Mouse (Mus musculus): ENCODE results near the gene Cyp19a1. TPM values are rescaled to one million over a fixed set of nuclear protein-coding genes. Genes with fewer than 3 reads are reported as not detected.

Gene Cyp19a1
- not detected in 2 replicates for polyA plus RNA-seq (2012; rRNA removed)

GRCm38 (mm10) chr9:54268010-54268409 lies at the start of gene Cyp19a1:
Gene Cyp19a1, minus strand, starts transcription at chr9:54268110.
- no peaks in the 10 kb centered on the region for H3K27me3 ChIP-seq (ENCODE audit: control insufficient read depth, insufficient read depth, low read length)
- no peak for DNase-seq (ENCODE audit: low read depth in 1 of 2, low spot score in 2 of 2)
- WGBS: 84% methylated on average over 7 of the region's 7 CpGs
- H3K4me1 ChIP-seq (ENCODE audit: control insufficient read depth, insufficient read depth, insufficient read length): no peaks in the 10 kb centered on the region
- no peak within 1 kb of the TSS for H3K4me3 ChIP-seq (ENCODE audit: extremely low read depth, insufficient read depth, insufficient read length)
- no peaks in the 10 kb centered on the region for H3K36me3 ChIP-seq (ENCODE audit: control insufficient read depth, insufficient read depth, low read length)
- no peak within 1 kb of the TSS for H3K27ac ChIP-seq (ENCODE audit: insufficient read depth, low read length)
- no peak for TF ChIP-seq CTCF (IDR thresholded peaks at IDR 0.05; ENCODE audit: extremely low read depth, insufficient read depth, insufficient read length, insufficient replicate concordance)
- TF ChIP-seq POLR2A (IDR thresholded peaks at IDR 0.05; ENCODE audit: low read depth, low read length): no peak

GRCm38 (mm10) chr9:54316363-54316762 lies 48.5 kb upstream of the Cyp19a1 start:
- Histone ChIP-seq H3K27ac (ENCODE audit: insufficient read depth, low read length) (no peak overlapping the region), H3K36me3 (ENCODE audit: control insufficient read depth, insufficient read depth, low read length) (no peaks in the 10 kb centered on the region), H3K4me3 (ENCODE audit: extremely low read depth, insufficient read depth, insufficient read length) (no peak overlapping the region), H3K27me3 (ENCODE audit: control insufficient read depth, insufficient read depth, low read length) (no peaks in the 10 kb centered on the region), H3K4me1 (ENCODE audit: control insufficient read depth, insufficient read depth, insufficient read length) (no peaks in the 10 kb centered on the region)
- 77% methylated on average over 9 of the region's 9 CpGs for WGBS
- TF ChIP-seq CTCF (IDR thresholded peaks at IDR 0.05; ENCODE audit: extremely low read depth, insufficient read depth, insufficient read length, insufficient replicate concordance): no peak
- DNase-seq (ENCODE audit: low read depth in 1 of 2, low spot score in 2 of 2): no peak

GRCm38 (mm10) chr9:54308751-54309358 lies 40.9 kb upstream of the Cyp19a1 start:
- Histone ChIP-seq H3K4me3 (ENCODE audit: extremely low read depth, insufficient read depth, insufficient read length) (no peak overlapping the region), H3K27me3 (ENCODE audit: control insufficient read depth, insufficient read depth, low read length) (no peaks in the 10 kb centered on the region), H3K4me1 (ENCODE audit: control insufficient read depth, insufficient read depth, insufficient read length) (no peaks in the 10 kb centered on the region), H3K27ac (ENCODE audit: insufficient read depth, low read length) (no peak overlapping the region), H3K36me3 (ENCODE audit: control insufficient read depth, insufficient read depth, low read length) (no peaks in the 10 kb centered on the region)
- no peak for TF ChIP-seq POLR2A (IDR thresholded peaks at IDR 0.05; ENCODE audit: low read depth, low read length)
- no peak for TF ChIP-seq CTCF (IDR thresholded peaks at IDR 0.05; ENCODE audit: extremely low read depth, insufficient read depth, insufficient read length, insufficient replicate concordance)
- WGBS: 83% methylated on average over 2 of the region's 2 CpGs
- no peak for DNase-seq (ENCODE audit: low read depth in 1 of 2, low spot score in 2 of 2)

- TF ChIP-seq CTCF (IDR thresholded peaks at IDR 0.05; ENCODE audit: extremely low read depth, insufficient read depth, insufficient read length, insufficient replicate concordance): no peak
- no peak for TF ChIP-seq POLR2A (IDR thresholded peaks at IDR 0.05; ENCODE audit: low read depth, low read length)
- no peak for DNase-seq (ENCODE audit: low read depth in 1 of 2, low spot score in 2 of 2)
Observed at GRCm38 (mm10) chr9:54308209-54308608, 40.3 kb upstream of the Cyp19a1 start.

GRCm38 (mm10) chr9:54301255-54301654 lies 33.3 kb upstream of the Cyp19a1 start:
- TF ChIP-seq CTCF (IDR thresholded peaks at IDR 0.05; ENCODE audit: extremely low read depth, insufficient read depth, insufficient read length, insufficient replicate concordance) (no peak), POLR2A (IDR thresholded peaks at IDR 0.05; ENCODE audit: low read depth, low read length) (no peak)
- no peak for DNase-seq (ENCODE audit: low read depth in 1 of 2, low spot score in 2 of 2)
- no peak overlapping the region for H3K4me3 ChIP-seq (ENCODE audit: extremely low read depth, insufficient read depth, insufficient read length)
- no peak overlapping the region for H3K27ac ChIP-seq (ENCODE audit: insufficient read depth, low read length)
- H3K27me3 ChIP-seq (ENCODE audit: control insufficient read depth, insufficient read depth, low read length): no peaks in the 10 kb centered on the region
- no peaks in the 10 kb centered on the region for H3K36me3 ChIP-seq (ENCODE audit: control insufficient read depth, insufficient read depth, low read length)
- H3K4me1 ChIP-seq (ENCODE audit: control insufficient read depth, insufficient read depth, insufficient read length): no peaks in the 10 kb centered on the region
- WGBS: 78% methylated on average over 4 of the region's 4 CpGs

More at GRCm38 (mm10) chr9:54308209-54308608, 40.3 kb upstream of the Cyp19a1 start:
- 85% methylated on average over 1 of the region's 1 CpGs for WGBS
- H3K4me3 ChIP-seq (ENCODE audit: extremely low read depth, insufficient read depth, insufficient read length): no peak overlapping the region
- no peak overlapping the region for H3K27ac ChIP-seq (ENCODE audit: insufficient read depth, low read length)
- H3K36me3 ChIP-seq (ENCODE audit: control insufficient read depth, insufficient read depth, low read length): no peaks in the 10 kb centered on the region
- no peaks in the 10 kb centered on the region for H3K4me1 ChIP-seq (ENCODE audit: control insufficient read depth, insufficient read depth, insufficient read length)
- H3K27me3 ChIP-seq (ENCODE audit: control insufficient read depth, insufficient read depth, low read length): no peaks in the 10 kb centered on the region

GRCm38 (mm10) chr9:54299792-54300191 lies 31.9 kb upstream of the Cyp19a1 start:
- Histone ChIP-seq H3K27ac (ENCODE audit: insufficient read depth, low read length) (no peak overlapping the region), H3K4me1 (ENCODE audit: control insufficient read depth, insufficient read depth, insufficient read length) (no peaks in the 10 kb centered on the region), H3K36me3 (ENCODE audit: control insufficient read depth, insufficient read depth, low read length) (no peaks in the 10 kb centered on the region), H3K4me3 (ENCODE audit: extremely low read depth, insufficient read depth, insufficient read length) (no peak overlapping the region), H3K27me3 (ENCODE audit: control insufficient read depth, insufficient read depth, low read length) (no peaks in the 10 kb centered on the region)
- TF ChIP-seq CTCF (IDR thresholded peaks at IDR 0.05; ENCODE audit: extremely low read depth, insufficient read depth, insufficient read length, insufficient replicate concordance): no peak
- no peak for TF ChIP-seq POLR2A (IDR thresholded peaks at IDR 0.05; ENCODE audit: low read depth, low read length)
- no peak for DNase-seq (ENCODE audit: low read depth in 1 of 2, low spot score in 2 of 2)

GRCm38 (mm10) chr9:54299389-54299788 lies 31.5 kb upstream of the Cyp19a1 start:
- 88% methylated on average over 3 of the region's 3 CpGs for WGBS
- Histone ChIP-seq H3K27me3 (ENCODE audit: control insufficient read depth, insufficient read depth, low read length) (no peaks in the 10 kb centered on the region), H3K4me1 (ENCODE audit: control insufficient read depth, insufficient read depth, insufficient read length) (no peaks in the 10 kb centered on the region), H3K27ac (ENCODE audit: insufficient read depth, low read length) (no peak overlapping the region), H3K4me3 (ENCODE audit: extremely low read depth, insufficient read depth, insufficient read length) (no peak overlapping the region), H3K36me3 (ENCODE audit: control insufficient read depth, insufficient read depth, low read length) (no peaks in the 10 kb centered on the region)
- TF ChIP-seq POLR2A (IDR thresholded peaks at IDR 0.05; ENCODE audit: low read depth, low read length) (no peak), CTCF (IDR thresholded peaks at IDR 0.05; ENCODE audit: extremely low read depth, insufficient read depth, insufficient read length, insufficient replicate concordance) (no peak)
- no peak for DNase-seq (ENCODE audit: low read depth in 1 of 2, low spot score in 2 of 2)

All from spleen, adult 2 months (tissue).